Mouse (Mus musculus): ENCODE results near the gene Nrd1.

The Nrd1 gene

GRCm38 (mm10) chr4:109098861-109099260 lies 98.4 kb downstream of the Nrd1 start:
- in situ Hi-C loops (cut with MboI) = no loop called here

- in situ Hi-C loops (cut with MboI) = no loop called here
Observed at GRCm38 (mm10) chr4:109102574-109102973, 102.1 kb downstream of the Nrd1 start.

- in situ Hi-C loops (cut with MboI) = no loop called here
Observed at GRCm38 (mm10) chr4:109103145-109103883, 102.9 kb downstream of the Nrd1 start.

DNA sequence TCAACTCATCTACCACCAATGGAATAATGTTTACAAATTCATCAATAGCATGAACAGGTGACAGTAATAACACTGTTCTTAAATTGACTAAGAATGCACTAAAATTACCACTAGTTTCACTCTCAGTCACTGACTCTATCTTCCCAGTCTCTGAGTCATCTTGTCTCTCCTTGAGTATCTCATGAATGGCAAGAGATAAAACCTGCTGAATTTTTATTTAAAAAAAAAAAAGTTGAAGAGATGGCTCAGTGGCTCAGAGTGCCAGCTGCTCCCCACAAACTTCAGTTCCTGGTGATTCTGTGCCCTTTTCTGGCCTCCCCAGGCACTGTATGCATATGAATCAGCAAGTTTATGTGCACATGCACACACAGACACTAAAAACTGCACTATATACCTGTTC lies 104.8 kb downstream of the Nrd1 start:
- in situ Hi-C loops (cut with MboI) = no loop called here

DNA sequence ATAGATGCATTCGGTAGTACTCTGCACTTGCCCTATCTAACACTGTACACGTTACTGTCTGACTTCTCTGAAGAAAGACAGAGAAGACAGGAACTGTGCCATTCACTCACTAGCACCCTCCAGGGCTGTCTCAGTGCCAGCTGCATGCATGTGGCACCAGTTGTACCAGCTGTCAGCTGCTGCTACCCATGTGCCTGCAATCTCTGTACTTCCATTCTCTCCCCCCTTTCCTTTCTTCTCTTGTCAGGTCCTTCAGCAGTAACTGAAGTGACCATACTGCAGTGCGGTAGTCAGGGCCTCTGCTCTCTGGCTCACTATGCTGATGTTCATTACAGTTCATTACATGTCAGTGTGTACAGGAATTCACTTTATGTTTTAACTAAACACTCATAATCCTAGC lies 105.6 kb downstream of the Nrd1 start:
- in situ Hi-C loops (cut with MboI) = no loop called here

GRCm38 (mm10) chr4:109106594-109106993 lies 106.1 kb downstream of the Nrd1 start:
- in situ Hi-C loops (cut with MboI) = no loop called here

- in situ Hi-C loops (cut with MboI) = no loop called here
Observed at GRCm38 (mm10) chr4:109109012-109109411, 108.6 kb downstream of the Nrd1 start.

GRCm38 (mm10) chr4:109109686-109110085 lies 109.2 kb downstream of the Nrd1 start:
- in situ Hi-C loops (cut with MboI) = no loop called here

DNA sequence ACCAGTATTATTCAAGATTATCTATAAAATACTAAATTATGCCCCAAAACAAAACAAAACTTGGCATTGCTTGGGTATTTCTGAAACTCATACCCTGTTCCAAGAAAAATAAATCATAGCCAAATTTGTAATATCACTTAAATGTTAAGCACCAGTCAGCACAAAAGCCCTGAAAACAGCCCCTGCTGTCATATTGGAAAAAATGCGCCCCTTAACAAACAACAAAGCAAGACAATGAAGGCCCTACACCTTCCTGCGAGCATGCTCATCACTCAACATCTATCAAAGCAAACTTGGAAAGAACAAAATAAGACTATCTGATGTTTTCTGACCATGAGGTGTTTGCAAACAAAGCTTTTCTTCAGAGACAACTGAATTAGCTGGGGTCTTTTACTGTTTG lies 110.5 kb downstream of the Nrd1 start:
- in situ Hi-C loops (cut with MboI) = no loop called here
